Mouse (Mus musculus): ENCODE measurements around the gene Relb. TPM values are rescaled to one million over a fixed set of nuclear protein-coding genes. Genes with fewer than 3 reads are reported as not detected.

Relb gene
- 8.1 and 9.4 TPM in 2 replicates for polyA plus RNA-seq (2015; fragmentation: Nextera tagmentation; extraction: Ambion mirVana)

DNA sequence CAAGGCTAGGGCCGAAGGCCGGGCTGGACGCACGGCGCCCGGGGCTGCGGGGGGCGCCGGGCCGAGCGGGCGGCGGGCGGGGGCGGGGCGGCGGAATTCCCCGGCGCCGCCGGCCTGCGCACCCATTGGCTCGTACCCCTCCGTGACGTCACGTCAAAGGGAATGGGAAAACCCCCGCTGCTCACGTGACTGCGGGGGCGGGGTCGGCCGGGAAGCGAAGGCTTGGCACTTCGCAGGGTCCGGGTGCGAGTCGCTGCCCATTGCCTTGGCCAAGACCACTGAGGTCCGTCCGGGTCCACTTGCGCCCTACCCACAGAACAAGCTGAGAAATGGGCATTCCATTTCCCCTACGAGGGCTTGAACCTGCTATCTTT lies at the start of gene Relb:
Gene Relb (minus strand): TSS at position 78 of the 374 bp plus-strand sequence.

DNA sequence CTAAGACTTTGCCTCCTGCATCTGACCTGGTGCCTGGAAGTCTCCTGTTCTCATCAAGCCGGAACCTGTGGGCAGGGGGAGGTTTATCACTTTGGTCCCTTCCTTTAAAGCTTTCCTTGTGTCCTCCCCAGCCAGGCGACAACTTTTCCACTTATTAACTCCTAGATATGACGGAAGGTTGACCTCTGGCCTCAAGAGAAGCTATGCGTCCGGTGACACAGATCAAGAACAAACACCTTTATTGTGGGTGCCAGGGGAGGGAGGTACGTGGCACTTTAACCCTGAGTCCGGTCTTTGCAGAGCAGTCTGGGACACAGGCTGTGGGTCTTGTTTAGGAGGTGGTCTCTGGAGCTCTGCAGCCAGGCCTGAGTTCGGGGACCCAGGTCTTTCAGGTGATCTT lies 48.6 kb upstream of the Relb start, which contains the start of gene Apoc2:
Gene Apoc2 (minus strand): TSS at position 70 of the 400 bp plus-strand sequence.

DNA sequence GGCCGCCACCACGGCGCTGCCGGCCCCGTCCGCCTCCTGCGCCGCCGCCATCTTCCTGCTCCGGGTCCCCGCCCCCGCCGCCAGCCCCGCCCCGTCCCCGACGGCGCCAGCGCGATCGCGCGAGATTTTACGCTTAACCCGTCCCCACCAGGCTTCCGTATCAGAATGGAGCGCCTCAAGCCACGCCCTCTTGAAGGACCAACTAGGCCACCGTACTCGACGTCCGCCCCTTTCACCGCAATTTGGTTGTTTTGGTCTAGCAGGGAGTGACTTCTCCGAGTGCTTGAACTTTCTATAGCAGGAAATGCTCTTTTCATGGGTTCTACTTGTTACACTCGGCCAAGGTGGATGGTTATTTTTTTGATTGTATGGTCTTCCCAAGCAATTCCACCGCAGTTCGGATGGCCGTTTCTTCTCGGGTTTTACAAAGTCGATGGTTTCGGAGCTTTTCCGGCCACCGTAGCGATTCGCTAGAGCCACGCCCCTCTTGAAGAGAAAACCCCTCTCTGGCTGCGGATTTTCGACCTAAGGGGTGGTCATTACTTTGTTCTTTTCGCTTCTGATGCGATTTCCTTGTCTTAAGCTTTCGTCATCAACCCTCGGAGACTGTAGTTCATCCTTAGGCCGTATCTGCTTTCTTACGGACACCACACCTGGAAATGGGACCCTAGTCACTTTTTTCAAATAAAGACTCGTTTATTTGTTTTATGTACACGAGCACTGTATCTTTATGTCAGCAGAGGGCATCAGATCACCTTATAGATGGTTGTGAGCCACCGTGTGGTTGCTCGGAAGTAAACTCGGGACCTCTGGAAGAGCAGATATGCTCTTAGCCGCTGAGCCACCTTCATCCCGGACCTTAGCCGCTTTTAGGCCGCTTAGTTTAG lies 36.0 kb upstream of the Relb start, which contains the start of gene Clptm1:
Gene Clptm1 (minus strand): TSS at position 79 of the 887 bp plus-strand sequence.

DNA sequence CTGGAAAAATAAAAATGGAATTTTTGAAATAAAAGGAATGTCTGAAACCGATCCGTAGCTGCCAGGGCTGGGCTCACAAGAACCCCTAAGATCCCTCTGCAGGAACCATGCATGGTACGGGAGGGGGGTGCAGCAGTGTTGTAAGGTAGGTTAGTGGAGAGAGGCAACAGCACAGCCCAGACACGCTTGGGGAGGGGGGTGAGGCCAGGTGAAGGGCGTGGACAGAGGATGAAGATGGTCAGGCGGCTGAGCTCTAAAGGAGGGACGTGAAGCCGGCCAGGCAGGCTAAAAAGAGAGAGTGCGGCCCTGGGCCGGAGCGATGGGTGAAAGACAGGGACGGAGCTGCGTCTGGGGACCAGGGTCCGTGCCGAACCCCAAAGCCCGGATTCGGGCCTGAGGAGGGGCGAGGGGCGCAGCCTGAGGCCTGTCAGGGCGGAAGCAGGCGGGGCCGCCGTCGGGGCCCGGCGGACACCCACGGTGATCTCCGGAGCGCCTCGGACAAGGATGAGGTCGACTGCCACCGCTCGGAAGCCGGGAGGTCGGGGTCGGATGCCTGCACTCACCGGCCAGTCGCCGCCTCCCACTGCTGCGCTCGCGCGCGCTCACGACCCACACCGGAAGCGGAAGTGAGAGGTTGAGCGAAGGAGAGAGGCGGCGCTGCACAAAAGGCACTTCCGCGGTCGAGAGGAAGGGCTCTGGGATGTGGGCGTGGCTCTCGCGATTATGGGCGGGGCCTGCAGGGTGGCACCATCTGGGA lies 25.2 kb downstream of the Relb start, which contains the start of gene Clasrp:
Gene Clasrp (minus strand): TSS at position 638 of the 757 bp plus-strand sequence.

DNA sequence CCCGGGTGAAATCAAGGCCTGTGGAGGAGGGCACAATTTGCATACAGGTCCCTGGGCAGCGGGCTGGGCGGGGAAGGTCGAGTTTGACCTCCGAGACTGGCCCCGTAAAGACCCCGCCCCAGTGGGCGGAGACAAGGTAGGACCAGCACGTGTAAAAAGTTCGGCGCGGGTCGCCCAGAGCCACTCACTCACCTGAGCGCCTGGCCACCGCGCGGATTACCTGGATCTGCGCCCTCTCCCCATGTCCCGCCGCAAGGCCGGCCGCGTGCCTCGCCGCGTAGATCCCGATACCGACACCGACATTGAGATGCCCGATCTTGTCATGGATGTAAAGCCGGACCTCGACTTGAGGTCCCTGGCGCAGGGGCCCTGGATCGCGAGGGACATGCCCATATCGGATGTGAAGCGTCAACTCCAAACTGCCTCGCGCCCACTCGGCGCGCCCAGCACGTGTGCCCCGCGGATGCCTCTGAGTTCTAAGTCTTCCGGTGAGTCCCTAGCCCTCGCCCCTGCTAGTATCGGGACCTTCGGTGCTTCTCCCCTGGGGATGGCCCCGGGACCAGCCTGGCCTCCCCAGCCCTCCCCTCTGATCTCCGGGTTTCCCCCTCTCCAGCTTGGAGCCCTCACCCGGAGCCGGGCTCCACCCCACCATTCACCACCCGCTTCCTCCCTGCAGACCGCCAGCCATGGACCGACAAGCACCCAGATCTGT lies 51.9 kb downstream of the Relb start, which contains the start of the genes Zfp296 and Gemin7:
Gene Zfp296 (plus strand): TSS at position 147 of the 712 bp plus-strand sequence.
Gene Gemin7 (minus strand): TSS at position 455 of the 712 bp plus-strand sequence.

DNA sequence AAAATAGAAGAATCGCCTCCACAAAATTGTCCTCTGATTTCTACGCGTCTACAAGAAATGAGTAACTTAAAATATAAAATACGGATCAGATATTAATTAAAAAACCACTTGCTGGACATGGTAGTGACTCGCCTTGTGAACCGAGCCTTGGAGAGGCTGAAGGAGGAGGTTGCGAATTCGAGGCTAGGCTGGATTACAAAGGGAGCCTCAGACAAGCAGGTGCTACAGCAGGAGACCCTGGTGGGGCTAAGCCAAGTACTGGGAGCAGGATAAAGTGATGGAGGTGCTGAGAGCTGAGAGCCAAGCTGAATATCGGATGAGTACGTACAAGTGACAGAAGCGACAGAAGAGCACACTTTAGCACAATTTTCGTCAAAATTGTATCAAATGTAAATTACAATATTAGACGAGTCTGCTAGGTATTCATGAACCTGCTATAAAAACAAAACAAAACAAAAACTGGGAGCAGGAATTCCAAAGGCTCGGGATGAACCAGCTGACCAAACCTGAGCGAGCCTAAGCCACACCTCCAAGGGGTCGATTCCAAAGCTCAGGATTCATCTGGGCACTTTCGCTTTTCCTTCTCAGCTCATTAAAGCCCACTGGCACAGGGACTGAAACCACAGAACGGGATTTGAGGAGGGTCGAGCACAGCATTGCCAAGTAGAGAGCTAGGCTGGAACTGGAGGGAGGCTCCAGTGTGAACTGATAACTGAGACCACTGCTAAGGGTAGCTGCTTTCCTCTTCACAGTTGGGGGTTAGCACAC lies 66.4 kb downstream of the Relb start, which contains the start of gene Ppp1r37:
Gene Ppp1r37 (minus strand): TSS at position 434 of the 768 bp plus-strand sequence.

Other genes starting within 250 kb of the Relb start
- 5.0 and 5.1 TPM in 2 replicates for gene Ercc2, start 247.4 kb downstream of the Relb start, polyA plus RNA-seq (2015; fragmentation: Nextera tagmentation; extraction: Ambion mirVana)
- 0.12 and 1.7 TPM in 2 replicates for gene Klc3, start 225.3 kb downstream of the Relb start, polyA plus RNA-seq (2015; fragmentation: Nextera tagmentation; extraction: Ambion mirVana)
- gene Ckm, start 224.7 kb downstream of the Relb start, polyA plus RNA-seq (2015; fragmentation: Nextera tagmentation; extraction: Ambion mirVana), result 17,276 and 19,625 TPM in 2 replicates
- gene Mark4, start 170.6 kb downstream of the Relb start, polyA plus RNA-seq (2015; fragmentation: Nextera tagmentation; extraction: Ambion mirVana), result 3.4 and 4.4 TPM in 2 replicates
- gene Exoc3l2, start 166.1 kb downstream of the Relb start, polyA plus RNA-seq (2015; fragmentation: Nextera tagmentation; extraction: Ambion mirVana), result 0.21 and 0.37 TPM in 2 replicates
- 1.1 and 1.6 TPM in 2 replicates for gene Bloc1s3, start 121.1 kb downstream of the Relb start, polyA plus RNA-seq (2015; fragmentation: Nextera tagmentation; extraction: Ambion mirVana)
- gene Trappc6a, start 121.0 kb downstream of the Relb start, polyA plus RNA-seq (2015; fragmentation: Nextera tagmentation; extraction: Ambion mirVana), result 50.0 and 57.3 TPM in 2 replicates
- gene Nkpd1, start 111.6 kb downstream of the Relb start, polyA plus RNA-seq (2015; fragmentation: Nextera tagmentation; extraction: Ambion mirVana), result 0.74 TPM in 1 of 2 replicates, not detected in the other
- 15.1 and 17.8 TPM in 2 replicates for gene Ppp1r37, start 66.4 kb downstream of the Relb start, polyA plus RNA-seq (2015; fragmentation: Nextera tagmentation; extraction: Ambion mirVana)
- 0.13 and 0.15 TPM in 2 replicates for gene Zfp296, start 52.2 kb downstream of the Relb start, polyA plus RNA-seq (2015; fragmentation: Nextera tagmentation; extraction: Ambion mirVana)
- 95.5 and 105 TPM in 2 replicates for gene Gemin7, start 51.8 kb downstream of the Relb start, polyA plus RNA-seq (2015; fragmentation: Nextera tagmentation; extraction: Ambion mirVana)
- 18.3 and 20.7 TPM in 2 replicates for gene Clasrp, start 25.0 kb downstream of the Relb start, polyA plus RNA-seq (2015; fragmentation: Nextera tagmentation; extraction: Ambion mirVana)
- gene Clptm1, start 35.6 kb upstream of the Relb start, polyA plus RNA-seq (2015; fragmentation: Nextera tagmentation; extraction: Ambion mirVana), result 46.1 and 53.3 TPM in 2 replicates
- gene Apoc2, start 48.5 kb upstream of the Relb start, polyA plus RNA-seq (2015; fragmentation: Nextera tagmentation; extraction: Ambion mirVana), result 2.7 and 2.9 TPM in 2 replicates
- gene Gm44805, start 52.0 kb upstream of the Relb start, polyA plus RNA-seq (2015; fragmentation: Nextera tagmentation; extraction: Ambion mirVana), result 2.2 TPM in 1 of 2 replicates, not detected in the other
- 3.4 and 21.2 TPM in 2 replicates for gene Apoc4, start 52.0 kb upstream of the Relb start, polyA plus RNA-seq (2015; fragmentation: Nextera tagmentation; extraction: Ambion mirVana)
- gene Apoc1, start 63.2 kb upstream of the Relb start, polyA plus RNA-seq (2015; fragmentation: Nextera tagmentation; extraction: Ambion mirVana), result 12.4 and 217 TPM in 2 replicates
- gene Apoe, start 69.8 kb upstream of the Relb start, polyA plus RNA-seq (2015; fragmentation: Nextera tagmentation; extraction: Ambion mirVana), result 342 and 1,192 TPM in 2 replicates
- 72.8 and 86.6 TPM in 2 replicates for gene Tomm40, start 86.0 kb upstream of the Relb start, polyA plus RNA-seq (2015; fragmentation: Nextera tagmentation; extraction: Ambion mirVana)
- gene Nectin2, start 121.0 kb upstream of the Relb start, polyA plus RNA-seq (2015; fragmentation: Nextera tagmentation; extraction: Ambion mirVana), result 21.2 and 24.3 TPM in 2 replicates
- 117 and 123 TPM in 2 replicates for gene Bcam, start 141.6 kb upstream of the Relb start, polyA plus RNA-seq (2015; fragmentation: Nextera tagmentation; extraction: Ambion mirVana)
- 1.1 and 1.2 TPM in 2 replicates for gene Cblc, start 167.4 kb upstream of the Relb start, polyA plus RNA-seq (2015; fragmentation: Nextera tagmentation; extraction: Ambion mirVana)
- 2.5 and 2.8 TPM in 2 replicates for gene Bcl3, start 193.3 kb upstream of the Relb start, polyA plus RNA-seq (2015; fragmentation: Nextera tagmentation; extraction: Ambion mirVana)
- not detected in 2 replicates for gene Gm19345, start 222.6 kb upstream of the Relb start, polyA plus RNA-seq (2015; fragmentation: Nextera tagmentation; extraction: Ambion mirVana)
- gene Ceacam16, start 231.9 kb upstream of the Relb start, polyA plus RNA-seq (2015; fragmentation: Nextera tagmentation; extraction: Ambion mirVana), result 0.07 TPM in 1 of 2 replicates, not detected in the other